Mouse (Mus musculus) adrenal gland, postnatal 14 days (tissue): ENCODE results near the gene Agxt2. TPM values are rescaled to one million over a fixed set of nuclear protein-coding genes. Genes with fewer than 3 reads are reported as not detected.

Experiments used
- DNase-seq: peaks from one replicate; pipeline ENCODE4 v3.0.0; 2021; ENCODE audit warnings: mixed read lengths
- total RNA-seq: library from RNA; stranded (reverse); gene quantifications from 2 replicates; pipeline ENCODE4 v1.2.3, GENCODE M21; 2021

The Agxt2 gene
- total RNA-seq, 1 experiment from 2014 or later = 17.8 TPM

DNA sequence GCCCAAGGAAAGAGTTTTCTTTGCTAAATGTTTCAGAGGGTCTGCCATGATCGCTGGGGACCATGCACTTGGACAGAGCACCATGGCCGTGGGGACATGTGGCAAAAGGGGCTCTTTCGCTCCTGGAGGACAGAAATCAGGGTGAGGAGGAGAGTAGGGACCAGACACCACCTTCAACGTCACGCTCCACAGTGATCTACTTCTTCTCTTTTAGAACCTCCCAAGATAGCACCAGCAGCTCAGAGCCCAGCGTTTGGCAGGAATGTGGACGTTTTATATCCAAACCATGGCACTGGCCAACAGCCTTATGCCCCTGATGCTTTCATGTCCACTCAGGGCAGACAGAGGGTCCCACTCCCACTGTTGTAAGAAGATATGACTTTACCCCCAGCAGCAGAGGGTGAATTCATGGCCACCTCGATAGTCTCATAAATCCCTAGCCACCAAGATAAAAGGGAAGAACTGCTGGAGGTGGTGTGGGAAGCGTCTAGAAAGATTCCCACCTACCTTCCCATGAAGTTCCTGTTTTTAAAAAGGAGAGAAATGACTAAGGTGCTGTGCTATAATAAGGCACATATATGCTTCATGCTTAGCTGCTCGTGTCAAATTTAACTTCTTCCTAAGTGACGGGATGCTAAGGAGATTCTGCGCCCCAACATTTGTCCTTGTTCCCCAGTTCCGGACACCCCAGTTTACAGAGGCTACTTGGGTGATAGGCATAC lies 68.4 kb downstream of the Agxt2 start:
- DNase-seq = no peak

DNA sequence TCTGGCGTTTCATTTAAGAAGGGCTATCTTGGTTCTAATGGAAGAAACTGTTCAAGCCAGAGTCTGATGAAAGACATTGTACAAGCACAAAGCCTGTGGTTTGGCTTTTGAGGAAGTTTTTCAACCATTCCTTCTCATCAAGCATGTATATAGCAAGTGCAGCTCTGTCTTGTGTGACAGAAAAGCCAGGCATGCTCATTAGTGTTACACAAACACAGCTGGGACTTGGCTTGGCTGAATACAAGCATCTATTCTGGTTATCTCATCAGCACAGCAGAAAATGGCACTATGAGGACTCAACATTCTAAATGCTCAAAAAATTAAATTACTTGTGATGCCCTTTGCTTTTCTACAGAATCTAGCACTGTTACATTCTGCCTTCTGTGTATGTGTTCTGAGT lies 78.6 kb downstream of the Agxt2 start:
- no peak for DNase-seq

DNA sequence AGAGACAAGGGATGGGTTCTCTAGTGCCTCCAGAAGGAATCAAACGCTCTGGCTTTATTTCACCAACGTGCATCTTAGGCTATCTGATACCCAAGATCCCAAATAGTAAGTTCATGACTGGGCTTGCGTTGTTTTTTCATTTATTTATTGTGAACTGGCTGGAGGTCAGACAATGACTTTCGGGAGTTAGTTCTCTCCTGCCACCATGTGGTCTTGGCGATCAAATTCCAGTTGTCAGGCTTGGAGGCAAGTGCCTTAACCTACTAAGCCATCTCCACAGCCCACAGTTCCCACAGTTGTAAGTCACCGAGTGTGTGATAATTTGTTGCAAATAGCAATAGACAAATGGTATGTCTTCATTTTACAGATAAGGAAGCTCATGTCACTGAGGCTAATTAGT lies 81.6 kb downstream of the Agxt2 start:
- DNase-seq = peak; percentile 69

DNA sequence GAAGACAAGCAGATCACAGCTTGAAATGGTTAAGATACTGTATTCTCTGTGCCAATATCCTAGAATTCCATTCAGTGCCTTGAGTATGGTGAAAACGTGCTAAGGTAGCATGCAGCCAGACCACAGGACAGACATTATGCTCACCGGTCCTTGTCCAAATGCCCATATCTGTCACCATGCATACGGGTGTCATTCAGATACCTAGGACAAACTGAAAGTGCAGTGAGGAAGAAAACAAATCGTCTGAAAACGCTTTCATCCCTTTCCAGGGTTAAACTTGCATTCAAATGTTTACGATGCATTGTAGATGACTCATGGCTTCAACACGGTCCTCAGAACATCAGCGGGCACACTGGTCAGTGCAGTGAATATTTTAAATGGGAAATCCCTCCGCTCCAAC lies 83.2 kb downstream of the Agxt2 start:
- no peak for DNase-seq

DNA sequence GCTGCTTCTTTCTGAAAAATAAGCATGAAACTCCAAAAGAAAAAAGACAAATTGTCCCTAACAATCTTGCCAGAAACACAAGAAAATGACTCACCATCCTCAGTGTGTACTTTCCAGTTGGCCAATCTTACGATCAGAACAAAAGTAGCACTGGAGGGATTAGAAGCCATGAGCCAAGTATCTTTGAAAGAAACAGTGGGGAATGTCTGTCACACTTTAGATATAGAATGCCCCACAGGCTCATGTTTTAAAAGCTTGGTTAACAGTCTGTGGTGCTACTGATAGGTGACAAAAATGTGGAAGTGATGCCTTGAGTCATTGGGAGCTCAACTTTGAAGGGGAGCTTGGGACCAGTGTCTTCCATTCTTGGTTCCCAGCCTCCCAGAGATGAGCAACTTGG lies 83.9 kb downstream of the Agxt2 start:
- no peak for DNase-seq

DNA sequence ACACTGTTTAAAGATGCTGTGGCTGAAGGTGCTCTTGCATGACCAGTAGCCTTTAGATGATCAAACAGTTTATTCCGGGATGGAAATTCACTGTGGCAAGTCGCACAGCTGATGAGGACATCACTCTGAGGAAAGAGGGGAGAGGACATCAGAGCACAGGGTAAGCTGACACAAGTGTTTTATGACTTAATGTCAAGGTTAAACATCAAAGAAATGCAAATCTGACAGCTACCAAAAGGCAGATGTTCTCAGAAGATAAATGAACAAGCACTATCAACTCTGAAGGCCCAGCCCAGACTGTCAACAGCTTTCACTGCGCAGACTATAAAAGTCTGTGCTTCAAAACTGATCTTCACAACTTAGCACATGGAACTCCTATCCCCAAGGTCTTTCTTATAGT lies 88.8 kb downstream of the Agxt2 start:
- DNase-seq = peak; percentile 59

Other genes starting within 250 kb of the Agxt2 start
- 126 and 152 TPM in 2 replicates for gene Prlr, start 181.3 kb upstream of the Agxt2 start, total RNA-seq
- gene Gm21973, start 33.2 kb upstream of the Agxt2 start, total RNA-seq = 1.5 TPM in 1 of 2 replicates, not detected in the other
- gene Dnajc21, start 112.0 kb downstream of the Agxt2 start, total RNA-seq = 43.6 and 46.9 TPM in 2 replicates
- 49.0 and 54.0 TPM in 2 replicates for gene Brix1, start 127.4 kb downstream of the Agxt2 start, total RNA-seq
- gene Rad1, start 127.5 kb downstream of the Agxt2 start, total RNA-seq = 14.3 and 14.5 TPM in 2 replicates
- gene Ttc23l, start 200.1 kb downstream of the Agxt2 start, total RNA-seq = not detected in 2 replicates